Comparison of ENCODE assay signal across 22 mouse cellular contexts in genomic region chr7:75430550-75430949, GRCm38 (mm10). TPM values are rescaled to one million over a fixed set of nuclear protein-coding genes. Genes with fewer than 3 reads are reported as not detected.
DNase-seq lines count a peak whose midpoint lies in the region; ATAC-seq and TF ChIP-seq lines count a peak whose summit lies in the region.
"Had no signal": no experiment of that assay in that cellular context is flagged by ENCODE, and none has a peak within 500 bp of the region (broad histone marks: within the 10 kb centered on the region; RNA-seq: fewer than 3 reads in every experiment).

No protein-coding gene starts in this region.

- H3K4me2 ChIP-seq in lung, postnatal 0 days (replicated peaks; ENCODE audit: low read depth, low read length): no peak overlapping the region
- peak overlapping the region; percentile 48 for H3K4me2 ChIP-seq in heart, embryonic 14.5 days (ENCODE audit: low read length)
- H3K4me2 ChIP-seq in hindbrain, embryonic 16.5 days (ENCODE audit: low read length): no peak overlapping the region
- H3K4me2 ChIP-seq: embryonic facial prominence, embryonic 15.5 days; hindbrain, embryonic 12.5 days; liver, embryonic 15.5 days; midbrain, embryonic 11.5 days; neural tube, embryonic 15.5 days had no signal

- TF ChIP-seq POLR2A in cerebellum, adult 2 months (IDR thresholded peaks at IDR 0.05; ENCODE audit: borderline replicate concordance, insufficient read depth, low read length): no peak

- H3K27ac ChIP-seq in lung, postnatal 0 days (ENCODE audit: low read length): no peak overlapping the region
- H3K27ac ChIP-seq in heart, embryonic 14.5 days (replicated peaks in 1 of 2; ENCODE audit: control insufficient read depth in 1 of 2, insufficient read depth in 1 of 2, low read depth in 2 of 2, low read length in 2 of 2): peak overlapping the region; percentile 29 to 76; a peak in 3 of 4 replicates
- H3K27ac ChIP-seq in cerebellum, adult 2 months (ENCODE audit: insufficient read depth, low read length): no peak overlapping the region
- H3K27ac ChIP-seq in hindbrain, embryonic 16.5 days (ENCODE audit: low read depth, low read length): no peak overlapping the region
- H3K27ac ChIP-seq: embryonic facial prominence, embryonic 15.5 days; hindbrain, embryonic 12.5 days; limb, embryonic 10.5 days; liver, embryonic 15.5 days; neural tube, embryonic 15.5 days had no signal

- no peaks in the 10 kb centered on the region for H3K36me3 ChIP-seq in lung, postnatal 0 days (ENCODE audit: insufficient read depth, low read length)
- no peaks in the 10 kb centered on the region for H3K36me3 ChIP-seq in heart, embryonic 14.5 days (ENCODE audit: control insufficient read depth, insufficient read depth, low read length)
- no peaks in the 10 kb centered on the region for H3K36me3 ChIP-seq in hindbrain, embryonic 16.5 days (ENCODE audit: control insufficient read depth, insufficient read depth, low read length)
- H3K36me3 ChIP-seq: embryonic facial prominence, embryonic 15.5 days; hindbrain, embryonic 12.5 days; limb, embryonic 10.5 days; liver, embryonic 15.5 days; neural tube, embryonic 15.5 days had no signal

- H3K27me3 ChIP-seq in lung, postnatal 0 days (replicated peaks; ENCODE audit: insufficient read depth, low read length): no peaks in the 10 kb centered on the region
- H3K27me3 ChIP-seq in heart, embryonic 14.5 days (ENCODE audit: control insufficient read depth, insufficient read depth, low read length): no peaks in the 10 kb centered on the region
- no peaks in the 10 kb centered on the region for H3K27me3 ChIP-seq in cerebellum, adult 2 months (ENCODE audit: control insufficient read depth, insufficient read depth, low read length)
- no peaks in the 10 kb centered on the region for H3K27me3 ChIP-seq in hindbrain, embryonic 16.5 days (replicated peaks; ENCODE audit: control insufficient read depth, insufficient read depth, low read length)
- H3K27me3 ChIP-seq: embryonic facial prominence, embryonic 15.5 days; hindbrain, embryonic 12.5 days; liver, embryonic 15.5 days; neural tube, embryonic 15.5 days had no signal

- H3K4me3 ChIP-seq in lung, postnatal 0 days (ENCODE audit: low read depth, low read length): no peak overlapping the region
- no peak overlapping the region for H3K4me3 ChIP-seq in heart, embryonic 14.5 days (ENCODE audit: control insufficient read depth in 1 of 2, insufficient read depth in 1 of 2, low read depth in 1 of 2, low read length in 2 of 2)
- no peak overlapping the region for H3K4me3 ChIP-seq in cerebellum, adult 2 months (replicated peaks; ENCODE audit: insufficient read depth, low read depth, low read length)
- H3K4me3 ChIP-seq in hindbrain, embryonic 16.5 days (ENCODE audit: low read length): no peak overlapping the region
- H3K4me3 ChIP-seq: embryonic facial prominence, embryonic 15.5 days; hindbrain, embryonic 12.5 days; limb, embryonic 10.5 days; liver, embryonic 15.5 days; neural tube, embryonic 15.5 days had no signal

- H3K4me1 ChIP-seq in lung, postnatal 0 days (ENCODE audit: insufficient read depth, low read depth, low read length): no peaks in the 10 kb centered on the region
- peaks cover 20 to 44% of the 10 kb centered on the region in 2 experiments for H3K4me1 ChIP-seq in heart, embryonic 14.5 days (ENCODE audit: control insufficient read depth in 2 of 2, insufficient read depth in 2 of 2, low read length in 2 of 2)
- H3K4me1 ChIP-seq in cerebellum, adult 2 months (ENCODE audit: control insufficient read depth, insufficient read depth, low read length): no peaks in the 10 kb centered on the region
- no peaks in the 10 kb centered on the region for H3K4me1 ChIP-seq in hindbrain, embryonic 16.5 days (ENCODE audit: control insufficient read depth, insufficient read depth, low read depth, low read length)
- H3K4me1 ChIP-seq: embryonic facial prominence, embryonic 15.5 days; hindbrain, embryonic 12.5 days; liver, embryonic 15.5 days; neural tube, embryonic 15.5 days had no signal

- TF ChIP-seq CTCF in lung, postnatal 0 days (IDR thresholded peaks at IDR 0.05): no peak
- no peak for TF ChIP-seq CTCF in cerebellum, adult 2 months (IDR thresholded peaks at IDR 0.05; ENCODE audit: borderline replicate concordance, insufficient read depth, low read depth, low read length)

- no peak for TF ChIP-seq EP300 in lung, postnatal 0 days (IDR thresholded peaks at IDR 0.05)

- ATAC-seq in lung, postnatal 0 days: 0 out of 2 replicates have a peak, but pooled peaks have one; percentile 29
- ATAC-seq in heart, embryonic 14.5 days (ENCODE audit: insufficient number of reproducible peaks, insufficient read depth, low FRiP score, low read depth): peak; percentile 78
- ATAC-seq in hindbrain, embryonic 16.5 days: no peak
- ATAC-seq: forebrain, embryonic 14.5 days had no signal

- no peak overlapping the region for H3K9ac ChIP-seq in lung, postnatal 0 days (replicated peaks; ENCODE audit: low read depth)
- peak overlapping the region; percentile 62; the same call in 1 of the 2 replicates for H3K9ac ChIP-seq in heart, embryonic 14.5 days (ENCODE audit: low read length)
- H3K9ac ChIP-seq in hindbrain, embryonic 16.5 days (ENCODE audit: low read depth, low read length): no peak overlapping the region
- H3K9ac ChIP-seq: embryonic facial prominence, embryonic 15.5 days; hindbrain, embryonic 12.5 days; liver, embryonic 15.5 days; neural tube, embryonic 15.5 days had no signal

- 53% methylated on average over 2 of the region's 2 CpGs for WGBS in lung, postnatal 0 days
- 17% methylated on average over 2 of the region's 2 CpGs for WGBS in heart, embryonic 14.5 days
- 67% methylated on average over 2 of the region's 2 CpGs for WGBS in cerebellum, adult 2 months
- 84% methylated on average over 2 of the region's 2 CpGs for WGBS in hindbrain, embryonic 16.5 days

- H3K9me3 ChIP-seq in lung, postnatal 0 days (ENCODE audit: low read length): no peaks in the 10 kb centered on the region
- no peaks in the 10 kb centered on the region for H3K9me3 ChIP-seq in heart, embryonic 14.5 days (ENCODE audit: control insufficient read depth, low read length)
- H3K9me3 ChIP-seq in hindbrain, embryonic 16.5 days (ENCODE audit: control insufficient read depth, low read length): no peaks in the 10 kb centered on the region
- H3K9me3 ChIP-seq: embryonic facial prominence, embryonic 15.5 days; hindbrain, embryonic 12.5 days; limb, embryonic 10.5 days; liver, embryonic 15.5 days; neural tube, embryonic 15.5 days had no signal

- DNase-seq in heart, adult 11 months: peak; percentile 92
- no peak for DNase-seq in heart, adult 8-10 months (ENCODE audit: low spot score)
- peak; percentile 30 for DNase-seq in lung, postnatal 0 days (ENCODE audit: low spot score)
- no peak for DNase-seq in lung, postnatal 14 days
- peak; percentile 34 for DNase-seq in heart, postnatal 4 days
- DNase-seq in cerebellum, adult 2 months: no peak
- DNase-seq: adrenal gland, postnatal 10 days; cerebellum, adult 8-10 months; cerebellum, postnatal 36 days; gastrocnemius, adult 2 months; kidney, adult 8-10 months; kidney, postnatal 10 days; liver had no signal

RNA-seq across cellular contexts. Expression of gene Akap13, which starts 24.8 kb away (rescaled TPM):
- 10 to 100 TPM; 70.2 to 79.8 (median 75.9) TPM for total RNA-seq in heart, adult 8-10 months (2022)
- 52.9 and 58.5 TPM in 2 replicates for polyA plus RNA-seq in lung, postnatal 0 days (2015; fragmentation: Nextera tagmentation; extraction: Ambion mirVana)
- polyA plus RNA-seq in heart, embryonic 14.5 days (2014; fragmentation: Nextera tagmentation; extraction: Ambion mirVana): 54.9 and 69.5 TPM in 2 replicates
- total RNA-seq in heart, postnatal 4 days (2021): 100 to 1,000 TPM; 110 to 113 TPM
- 4.3 and 5.4 TPM in 2 replicates for polyA plus RNA-seq in cerebellum, adult 2 months (2012; rRNA removed)
- polyA plus RNA-seq in hindbrain, embryonic 16.5 days (2015; fragmentation: Nextera tagmentation; extraction: Ambion mirVana): 13.0 and 15.6 TPM in 2 replicates

Comparison
In these comparisons a context has a peak if more than half of its experiments do, and no peak if none do; other contexts are left out.
1. DNase-seq: peak in heart, adult 11 months (single experiment), lung, postnatal 0 days (single experiment) and heart, postnatal 4 days (single experiment); none in heart, adult 8-10 months (single experiment), lung, postnatal 14 days (single experiment) and cerebellum, adult 2 months (0 of 2).
2. H3K27ac ChIP-seq: peak in heart, embryonic 14.5 days (2 of 2); none in lung, postnatal 0 days (single experiment), cerebellum, adult 2 months (single experiment) and hindbrain, embryonic 16.5 days (single experiment).